Mouse (Mus musculus) midbrain, embryonic 11.5 days (tissue): ENCODE results near the gene Gm9922. TPM values are rescaled to one million over a fixed set of nuclear protein-coding genes. Genes with fewer than 3 reads are reported as not detected.

ENCODE experiments used
- ATAC-seq: fragments of 200-750 bp; cut with Nextera tagmentation; 2 replicates; pipeline ENCODE4 v1.8.0; 2017; ENCODE audit warnings: moderate TSS enrichment, moderate library complexity; ENCODE audit not compliant: low FRiP score
- DNase-seq: peaks from one replicate; pipeline ENCODE4 v3.0.0; 2015; ENCODE audit warnings: low spot score; ENCODE audit errors: missing footprints
- H3K27ac ChIP-seq: fragments of 300-500 bp; sonication (generic); 2 replicates; pipeline ENCODE4 v1.5.1; 2014; ENCODE audit warnings: low read depth, low read length
- H3K27me3 ChIP-seq: fragments of 300-500 bp; sonication (generic); 2 replicates; pipeline ENCODE4 v1.6.1; 2014; ENCODE audit warnings: mild to moderate bottlenecking, low read length, moderate library complexity, mixed read lengths; ENCODE audit not compliant: control insufficient read depth, insufficient read depth
- H3K36me3 ChIP-seq: fragments of 300-500 bp; sonication (generic); 2 replicates; pipeline ENCODE4 v1.6.1; 2014; ENCODE audit warnings: mild to moderate bottlenecking, low read length, moderate library complexity, mixed read lengths; ENCODE audit not compliant: control insufficient read depth, insufficient read depth
- H3K4me1 ChIP-seq: fragments of 300-500 bp; sonication (generic); 2 replicates; pipeline ENCODE4 v1.6.1; 2014; ENCODE audit warnings: low read length; ENCODE audit not compliant: control insufficient read depth, insufficient read depth
- H3K4me2 ChIP-seq: fragments of 300-500 bp; sonication (generic); 2 replicates; pipeline ENCODE4 v1.6.1; 2014; ENCODE audit warnings: mild to moderate bottlenecking, moderate library complexity
- H3K4me3 ChIP-seq: fragments of 300-500 bp; sonication (generic); 2 replicates; pipeline ENCODE4 v1.5.1; 2014; ENCODE audit warnings: low read depth, low read length
- H3K9ac ChIP-seq: fragments of 300-500 bp; sonication (generic); 2 replicates; pipeline ENCODE4 v1.6.1; 2014; ENCODE audit warnings: low read length
- H3K9me3 ChIP-seq: fragments of 300-500 bp; sonication (generic); 2 replicates; pipeline ENCODE4 v1.6.1; 2016; ENCODE audit warnings: low read length; ENCODE audit not compliant: control insufficient read depth
- WGBS: fragments of 180-500 bp; shearing (Covaris S2); extraction: QIAGEN DNeasy Blood & Tissue Kit; methylation state at CpG from one replicate; pipeline ENCODE4 v1.1.7; 2014; 5-methylcytosine and 5-hydroxymethylcytosine counted together
- polyA plus RNA-seq: library from polyadenylated mRNA; unstranded; fragments of >200 nt; fragmentation: Nextera tagmentation; extraction: Ambion mirVana; gene quantifications from 2 replicates; pipeline ENCODE4 v1.2.1, GENCODE M21; 2014

The Gm9922 gene
- polyA plus RNA-seq, 1 experiment from 2014 or later: not detected

GRCm38 (mm10) chr14:101707088-101707487 lies 22.5 kb downstream of the Gm9922 start:
- DNase-seq: no peak
- Histone ChIP-seq H3K4me1 (no peaks in the 10 kb centered on the region), H3K27me3 (no peaks in the 10 kb centered on the region), H3K9me3 (no peaks in the 10 kb centered on the region), H3K9ac (no peak overlapping the region), H3K4me3 (no peak overlapping the region), H3K4me2 (no peak overlapping the region), H3K27ac (no peak overlapping the region), H3K36me3 (no peaks in the 10 kb centered on the region)
- WGBS: 93% methylated on average over 5 of the region's 5 CpGs
- no peak for ATAC-seq

- Histone ChIP-seq H3K4me1 (no peaks in the 10 kb centered on the region), H3K9ac (no peak overlapping the region), H3K27ac (no peak overlapping the region), H3K4me3 (no peak overlapping the region), H3K4me2 (no peak overlapping the region), H3K36me3 (no peaks in the 10 kb centered on the region), H3K9me3 (no peaks in the 10 kb centered on the region), H3K27me3 (no peaks in the 10 kb centered on the region)
- 87% methylated on average over 4 of the region's 4 CpGs for WGBS
- ATAC-seq (no peak), DNase-seq (no peak)
These were observed 25.1 kb downstream of the Gm9922 start for GRCm38 (mm10) chr14:101704479-101704878.

DNA sequence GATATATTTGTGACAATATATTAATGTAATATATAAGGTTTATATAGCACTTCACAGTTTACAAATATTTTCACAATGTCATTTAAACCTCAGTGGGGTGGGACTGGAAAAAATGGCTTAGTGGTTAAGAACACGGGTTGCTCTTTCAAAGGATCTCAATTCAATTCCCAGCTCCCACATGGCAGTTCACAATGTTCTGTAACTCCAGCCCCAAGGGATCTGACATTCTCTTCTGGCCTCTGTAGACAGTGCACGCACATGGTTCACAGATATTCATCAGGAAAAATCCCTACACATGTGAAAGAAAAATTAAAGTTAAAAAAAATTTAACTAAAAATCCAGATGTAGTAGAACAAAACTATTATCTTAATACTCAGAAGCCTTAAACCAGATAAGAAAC lies 41.2 kb downstream of the Gm9922 start:
- no peak overlapping the region for H3K4me3 ChIP-seq
- no peaks in the 10 kb centered on the region for H3K9me3 ChIP-seq
- H3K27ac ChIP-seq: no peak overlapping the region
- H3K4me2 ChIP-seq: no peak overlapping the region
- WGBS: 97% methylated on average over 2 of the region's 2 CpGs
- no peak for DNase-seq
- no peaks in the 10 kb centered on the region for H3K4me1 ChIP-seq
- no peaks in the 10 kb centered on the region for H3K27me3 ChIP-seq
- no peak for ATAC-seq
- no peaks in the 10 kb centered on the region for H3K36me3 ChIP-seq
- H3K9ac ChIP-seq: no peak overlapping the region

- no peaks in the 10 kb centered on the region for H3K36me3 ChIP-seq
- WGBS: 90% methylated on average over 6 of the region's 6 CpGs
- no peak overlapping the region for H3K4me3 ChIP-seq
These were observed 41.9 kb downstream of the Gm9922 start for GRCm38 (mm10) chr14:101687696-101688095.

More at GRCm38 (mm10) chr14:101687696-101688095, 41.9 kb downstream of the Gm9922 start:
- Histone ChIP-seq H3K27me3 (no peaks in the 10 kb centered on the region), H3K4me1 (no peaks in the 10 kb centered on the region), H3K9me3 (no peaks in the 10 kb centered on the region), H3K4me2 (no peak overlapping the region), H3K27ac (no peak overlapping the region), H3K9ac (no peak overlapping the region)
- ATAC-seq (no peak), DNase-seq (no peak)

Other genes with a start within 250 kb of the Gm9922 start
- 4.1 and 4.5 TPM in 2 replicates for gene Tbc1d4, start 120.6 kb downstream of the Gm9922 start, polyA plus RNA-seq
- 119 and 121 TPM in 2 replicates for gene Commd6, start 89.1 kb downstream of the Gm9922 start, polyA plus RNA-seq
- 164 TPM in 2 replicates for gene Uchl3, start 75.8 kb downstream of the Gm9922 start, polyA plus RNA-seq
- gene Lmo7, start 143 bp upstream of the Gm9922 start, polyA plus RNA-seq: 0.82 and 2.5 TPM in 2 replicates